Mouse (Mus musculus) adipocyte (in vitro differentiated cells): ENCODE measurements at regions not wholly inside any gene's neighbourhood (a gene's known extent, or its start where the extent isn't known, plus 50 kb on each side); places are given as distances from the start of the nearest gene placed in this dataset.

Experiments used
- DNase-seq: peaks from one replicate; pipeline ENCODE4 v3.0.0-alpha.2; 2016; ENCODE audit warnings: low spot score

DNA sequence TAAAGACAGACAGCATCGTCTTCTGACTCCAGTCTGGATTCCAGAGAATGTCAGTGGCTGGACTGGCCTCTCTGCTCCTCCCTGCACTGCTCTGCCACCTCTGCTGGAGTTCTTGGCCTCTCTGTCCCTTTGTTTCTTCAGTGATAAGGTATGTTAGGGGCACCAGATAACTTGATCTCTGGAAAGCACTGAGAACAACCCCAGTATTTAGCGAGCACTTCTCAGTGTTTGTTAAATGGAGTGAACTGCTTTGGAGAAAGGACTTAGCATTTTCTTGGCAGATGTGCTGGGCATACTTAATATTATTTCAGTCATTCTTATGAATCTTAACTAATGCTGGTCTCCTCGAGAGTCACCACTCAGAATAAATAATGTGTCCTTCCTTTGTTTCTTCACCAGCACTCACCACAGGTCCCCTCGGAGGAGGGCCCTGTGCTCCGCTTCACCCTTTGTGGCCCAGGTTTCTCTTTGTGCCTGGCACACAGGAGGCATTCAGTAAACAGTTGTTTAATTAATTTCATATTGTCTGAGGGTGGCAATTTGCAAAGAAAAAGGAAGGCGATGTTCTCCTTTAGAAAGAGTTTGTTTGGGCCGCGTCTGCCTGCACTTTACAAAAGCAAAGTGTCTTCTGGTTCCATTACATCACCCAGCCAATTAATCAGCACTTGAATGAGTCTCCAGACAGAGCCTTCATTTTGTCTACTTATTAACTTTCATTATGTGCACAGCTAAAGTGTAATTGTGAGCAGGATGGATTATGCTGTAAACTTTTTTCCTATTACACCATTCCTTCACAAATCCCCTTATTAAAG lies 307.1 kb upstream of the Adamts16 start:
- DNase-seq, result no peak

DNA sequence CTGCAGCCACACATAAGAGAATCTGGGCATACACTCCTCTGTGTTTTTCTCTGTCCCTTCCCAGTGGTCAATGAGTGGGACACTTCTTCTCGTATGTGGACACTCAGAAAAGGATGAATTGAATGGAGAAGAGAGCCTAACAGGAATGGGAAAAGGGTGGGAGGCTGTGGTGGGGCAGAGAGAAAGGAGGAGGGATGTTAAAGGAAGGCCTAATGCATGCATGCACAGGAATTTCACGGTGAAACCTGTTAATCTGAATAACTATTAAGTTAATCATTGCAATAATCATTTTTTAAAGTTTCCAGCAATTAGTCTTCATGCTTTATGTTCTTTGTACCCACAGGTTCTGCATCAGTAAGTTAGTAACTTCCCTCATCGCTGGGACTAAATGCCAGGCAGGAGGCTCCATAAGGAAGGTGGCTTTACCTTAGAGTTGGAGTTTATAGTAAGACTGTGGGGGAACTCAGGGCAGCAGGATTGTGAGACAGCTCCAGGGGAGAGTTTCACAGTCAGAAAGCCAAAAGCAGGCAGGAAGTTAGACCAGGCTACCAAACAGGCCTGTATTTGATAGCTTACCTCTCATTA lies 305.3 kb upstream of the Adamts16 start:
- no peak for DNase-seq

DNA sequence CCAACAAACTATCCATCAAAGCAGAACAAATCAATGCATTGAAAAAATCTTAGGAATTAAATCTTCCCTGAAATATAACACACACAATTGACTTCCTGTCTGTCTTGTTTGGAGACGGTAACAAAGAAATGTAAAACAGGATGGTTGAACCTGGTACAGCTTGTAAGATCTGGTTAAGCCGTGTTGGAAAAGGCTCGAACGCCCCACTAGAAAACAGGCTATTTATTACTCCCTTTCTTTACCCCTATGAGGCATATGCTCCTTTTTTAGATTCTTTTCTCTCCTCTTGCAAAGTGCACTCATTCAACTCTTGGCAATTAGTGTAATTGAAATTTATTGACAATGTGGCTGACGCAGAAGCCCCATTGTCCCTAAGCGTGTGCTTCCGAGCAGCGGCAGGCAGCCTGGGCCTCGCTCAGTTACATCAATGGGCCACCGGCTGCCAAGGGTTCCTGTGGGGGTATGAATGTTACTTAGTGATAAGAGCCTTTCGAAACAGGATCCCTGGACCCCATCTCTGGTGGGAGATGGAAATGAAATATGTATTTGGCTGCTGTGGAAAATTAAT lies 297.2 kb upstream of the Adamts16 start:
- no peak for DNase-seq

DNA sequence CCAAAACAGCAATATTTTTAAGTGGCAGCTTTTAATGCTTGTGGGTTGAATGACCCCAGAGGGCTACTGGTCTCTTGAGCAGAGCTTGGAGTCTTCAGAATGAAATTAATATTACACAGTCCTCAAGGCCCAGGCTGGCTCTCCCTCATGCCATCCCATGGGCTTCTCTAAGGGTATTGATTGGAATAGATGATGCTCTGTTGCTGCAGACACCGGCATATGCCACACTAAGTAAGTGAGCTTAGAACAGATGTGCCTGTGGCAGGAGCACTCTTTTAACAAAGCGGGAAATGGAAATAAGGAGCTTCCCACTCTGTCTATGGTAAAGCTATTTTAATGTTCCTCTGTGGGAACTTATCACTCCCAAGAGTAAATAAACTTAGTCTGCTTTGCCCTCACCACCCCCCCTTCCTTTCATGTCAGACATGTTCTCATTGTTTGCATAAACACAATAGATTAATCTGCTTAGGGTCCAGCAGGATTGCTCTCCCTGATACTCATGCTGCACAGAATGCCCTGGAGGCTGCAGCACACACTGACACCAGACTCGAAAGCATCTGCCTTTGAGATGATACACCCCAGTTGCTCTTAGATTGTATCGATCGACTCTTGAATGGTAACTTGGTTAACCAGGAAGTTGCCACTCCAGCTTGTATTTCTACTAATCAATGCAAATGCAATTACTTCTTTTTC lies 294.5 kb upstream of the Adamts16 start:
- DNase-seq, result no peak

DNA sequence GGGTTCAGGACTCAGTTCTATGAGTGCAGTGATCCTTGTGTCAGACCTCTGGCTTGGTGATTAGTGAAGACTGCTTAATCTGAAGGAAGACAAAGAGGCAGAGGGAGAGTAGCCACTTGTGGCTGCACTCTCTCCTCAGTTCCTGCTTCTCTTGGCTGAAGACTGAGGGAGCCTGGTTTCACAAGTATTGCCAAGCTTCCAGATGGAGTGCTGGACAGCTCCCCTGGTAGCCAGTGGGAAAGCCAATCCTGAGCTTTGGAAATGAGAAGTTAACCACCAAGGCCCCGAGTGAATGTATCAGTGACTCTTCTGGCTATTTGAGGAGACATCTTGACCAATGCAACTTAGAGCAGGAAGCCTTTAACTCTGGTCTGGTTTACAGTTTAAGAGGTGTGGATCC lies 279.9 kb upstream of the Adamts16 start:
- peak; percentile 41 for DNase-seq

DNA sequence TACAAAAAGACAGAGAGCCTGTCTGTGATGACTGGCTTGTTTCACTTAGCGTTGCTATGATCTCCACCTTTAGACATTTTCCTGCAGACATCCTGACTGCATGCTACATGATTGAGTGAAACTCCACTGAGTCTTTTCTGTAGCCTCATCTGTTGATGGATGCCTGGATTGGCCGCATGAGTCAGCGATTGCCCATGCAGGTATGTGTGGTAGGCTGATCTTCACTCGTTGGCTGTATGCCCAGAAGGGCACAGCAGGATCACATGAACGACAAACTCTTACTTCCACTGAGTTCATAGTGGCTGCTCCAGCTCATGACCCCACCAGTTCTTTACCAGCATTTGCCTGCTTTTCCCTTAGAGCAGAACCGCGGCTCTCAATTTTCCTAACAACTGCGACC lies 266.6 kb upstream of the Adamts16 start:
- no peak for DNase-seq

DNA sequence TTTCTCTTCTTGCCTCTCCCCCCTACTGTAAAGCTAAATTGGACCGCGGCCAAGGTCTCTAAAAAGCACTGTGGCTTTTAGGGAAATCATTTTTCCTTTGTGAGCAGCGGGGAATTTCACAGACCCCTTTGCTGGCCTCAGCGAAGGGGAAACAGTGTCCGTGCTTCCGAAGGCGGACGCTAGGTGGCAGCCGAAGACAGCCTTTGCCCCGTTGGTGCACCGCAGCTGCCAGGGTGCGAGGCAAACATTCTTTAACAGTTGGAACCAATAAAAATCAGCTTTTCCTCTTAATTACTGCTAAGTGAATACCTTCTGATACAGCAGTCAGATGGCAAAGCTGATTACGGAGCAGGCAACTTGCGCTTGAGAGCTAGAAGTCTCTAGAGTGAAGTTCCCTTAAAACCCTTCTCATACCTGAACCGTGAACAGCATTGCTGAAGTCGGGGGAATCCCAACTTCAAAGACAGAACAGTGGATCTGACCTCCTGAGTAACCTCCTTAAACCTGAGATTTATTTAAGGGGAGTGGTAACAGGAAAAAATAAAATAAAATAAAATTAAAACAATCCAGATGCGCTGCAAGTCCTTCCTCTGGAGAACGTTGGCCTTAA lies 263.7 kb upstream of the Adamts16 start:
- DNase-seq, result peak; percentile 42

DNA sequence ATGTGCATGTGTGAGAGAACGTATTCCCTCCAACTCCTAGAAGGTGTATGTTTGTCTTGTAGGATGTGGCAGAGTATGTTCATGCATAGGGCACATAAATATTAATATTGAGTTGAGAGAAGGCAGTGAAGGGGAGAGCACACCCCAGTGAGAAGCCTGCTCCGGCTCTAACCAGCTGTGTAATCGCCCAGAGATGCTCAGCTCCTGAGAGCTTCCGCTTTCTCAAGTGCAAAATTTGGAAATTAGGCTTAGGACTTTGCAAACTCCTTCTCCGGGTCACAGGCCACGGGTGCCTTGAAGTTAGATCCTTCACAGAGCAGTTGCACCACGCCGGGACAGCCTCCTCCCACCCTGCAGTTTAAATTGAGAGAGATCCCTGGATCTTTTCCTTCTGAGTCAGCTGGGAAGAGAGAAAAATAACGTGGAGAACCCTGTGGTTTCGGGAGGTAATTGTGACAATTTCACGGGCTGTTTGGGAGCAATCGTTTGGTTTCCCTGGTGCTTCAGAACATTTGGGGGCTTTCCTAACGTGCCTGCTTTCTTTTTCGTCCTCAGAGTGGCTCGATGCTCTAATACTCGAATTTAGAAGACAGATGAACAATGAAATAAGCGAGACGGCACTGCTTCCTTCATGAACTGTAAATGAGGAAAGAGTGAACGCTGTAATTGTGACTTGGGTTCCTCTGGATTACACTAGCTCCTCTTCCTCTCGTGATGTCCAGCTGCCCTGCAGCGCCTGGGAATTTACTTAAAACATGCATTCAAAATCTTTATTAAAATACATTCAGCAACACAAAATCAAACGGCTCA lies 263.0 kb upstream of the Adamts16 start:
- peak; percentile 2 for DNase-seq

DNA sequence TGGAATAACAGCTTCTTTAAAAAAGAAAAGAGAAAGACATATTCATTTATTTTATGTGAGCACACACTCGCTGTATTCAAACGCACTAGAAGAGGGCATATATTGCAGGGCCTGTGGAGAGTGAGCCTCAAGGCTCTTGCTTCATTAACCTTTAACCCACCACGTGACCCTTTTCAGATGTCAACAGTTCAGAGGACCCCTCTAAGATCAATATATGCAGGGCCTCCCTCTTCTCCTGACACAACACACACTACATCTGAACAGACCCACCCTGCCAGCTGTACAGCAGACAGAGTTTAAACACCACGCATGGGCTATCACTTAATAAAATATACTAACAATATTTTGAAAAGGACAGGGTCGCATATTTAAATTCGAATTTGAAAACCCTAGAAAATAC lies 242.7 kb upstream of the Adamts16 start:
- DNase-seq, result no peak

DNA sequence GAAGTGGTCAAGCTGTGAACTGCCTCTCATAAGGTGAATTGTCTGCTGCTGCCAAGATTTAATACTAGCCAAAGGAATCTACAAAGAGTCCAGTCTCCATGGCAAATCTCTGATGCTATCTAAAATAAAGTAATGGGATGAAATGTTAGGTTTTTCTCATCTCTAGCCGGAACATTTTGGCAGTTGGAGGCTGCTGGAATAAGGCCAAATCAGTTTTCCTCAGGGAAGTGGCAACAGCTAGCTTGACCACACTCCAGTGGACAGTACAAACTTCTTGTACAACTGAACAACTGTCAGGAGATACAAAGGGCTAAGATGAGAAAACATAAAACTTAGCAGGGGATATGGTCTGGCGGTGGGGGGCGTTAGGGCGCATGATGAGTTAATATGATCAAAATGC lies 234.3 kb upstream of the Adamts16 start:
- peak; percentile 2 for DNase-seq

DNA sequence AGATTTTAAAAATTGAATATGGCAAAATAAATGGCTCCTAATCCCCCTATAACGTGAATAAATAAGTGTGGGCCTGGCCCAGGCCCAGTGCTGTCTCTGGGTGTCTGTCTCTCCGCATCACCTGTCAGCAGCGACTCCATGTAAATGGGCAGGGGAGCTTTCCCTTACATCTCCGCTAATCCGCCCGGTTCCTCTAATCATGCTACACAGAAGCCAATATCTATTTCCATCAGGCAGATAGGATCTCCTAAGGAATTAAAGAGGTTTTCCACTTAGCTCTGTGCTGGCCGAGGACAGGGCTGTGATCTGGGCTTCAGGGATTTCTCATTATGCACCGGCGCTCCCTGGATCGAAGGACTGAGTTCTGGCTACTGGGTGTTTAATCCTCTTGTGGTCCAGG lies 232.4 kb upstream of the Adamts16 start:
- DNase-seq, result no peak

DNA sequence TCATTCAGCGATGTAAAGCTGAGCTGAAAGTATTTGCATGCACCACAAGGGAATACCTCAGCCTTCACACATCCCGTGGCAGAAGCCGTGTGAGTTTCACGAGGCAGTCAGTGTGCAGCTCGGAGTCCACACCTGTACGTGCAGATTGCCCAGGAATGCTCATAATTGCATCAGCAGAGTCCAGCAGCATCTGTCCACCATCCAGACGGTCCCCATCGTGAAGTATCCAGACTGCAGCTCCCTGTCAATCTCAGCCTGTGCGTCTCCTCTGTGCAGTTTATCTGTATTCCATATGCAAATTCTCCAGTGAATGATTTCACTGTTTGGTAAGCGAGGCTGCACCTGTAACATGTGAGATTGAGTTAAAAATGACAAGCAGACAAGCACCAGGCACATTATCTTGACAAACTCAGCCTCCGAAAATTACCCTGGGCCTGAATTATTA lies 227.2 kb upstream of the Adamts16 start:
- DNase-seq, result no peak

DNA sequence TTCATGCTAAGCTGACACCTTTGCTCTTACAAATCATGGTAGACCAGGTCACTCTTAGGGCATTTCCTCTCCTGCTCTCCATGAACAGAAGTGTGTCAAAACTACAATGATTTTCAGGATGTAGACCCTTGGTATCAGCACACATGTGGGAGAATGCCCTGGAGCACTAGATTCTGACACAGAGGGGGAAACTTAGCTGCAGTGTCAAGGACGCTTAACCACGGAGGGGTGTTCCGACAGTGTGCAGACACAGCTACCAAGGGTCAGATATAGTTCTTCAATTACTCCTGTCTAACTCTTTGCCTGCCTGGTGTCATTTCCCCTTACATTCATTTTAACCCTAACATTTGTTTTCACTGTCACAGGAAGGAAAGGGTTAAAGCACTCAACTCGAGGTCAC lies 226.4 kb upstream of the Adamts16 start:
- DNase-seq, result no peak

DNA sequence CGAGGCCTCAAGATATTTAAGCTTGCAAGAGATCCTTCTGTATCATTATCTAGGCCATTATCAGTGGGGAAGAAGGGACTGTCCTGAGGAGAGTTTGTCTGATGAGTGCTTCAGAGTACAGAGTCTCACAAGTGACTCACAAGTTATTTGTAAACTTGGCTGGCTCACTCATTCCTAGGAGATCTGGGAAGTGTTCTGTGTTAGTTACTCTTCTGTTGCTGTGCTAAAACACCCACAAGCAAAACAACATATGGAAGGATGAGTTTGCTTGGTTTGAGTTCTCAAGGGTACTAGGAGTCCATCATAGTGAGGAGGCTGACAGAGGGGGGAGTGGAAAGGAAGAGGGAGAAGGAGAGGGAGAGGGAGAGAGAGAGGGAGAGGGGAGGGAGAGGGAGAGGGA lies 224.0 kb upstream of the Adamts16 start:
- DNase-seq, result no peak

DNA sequence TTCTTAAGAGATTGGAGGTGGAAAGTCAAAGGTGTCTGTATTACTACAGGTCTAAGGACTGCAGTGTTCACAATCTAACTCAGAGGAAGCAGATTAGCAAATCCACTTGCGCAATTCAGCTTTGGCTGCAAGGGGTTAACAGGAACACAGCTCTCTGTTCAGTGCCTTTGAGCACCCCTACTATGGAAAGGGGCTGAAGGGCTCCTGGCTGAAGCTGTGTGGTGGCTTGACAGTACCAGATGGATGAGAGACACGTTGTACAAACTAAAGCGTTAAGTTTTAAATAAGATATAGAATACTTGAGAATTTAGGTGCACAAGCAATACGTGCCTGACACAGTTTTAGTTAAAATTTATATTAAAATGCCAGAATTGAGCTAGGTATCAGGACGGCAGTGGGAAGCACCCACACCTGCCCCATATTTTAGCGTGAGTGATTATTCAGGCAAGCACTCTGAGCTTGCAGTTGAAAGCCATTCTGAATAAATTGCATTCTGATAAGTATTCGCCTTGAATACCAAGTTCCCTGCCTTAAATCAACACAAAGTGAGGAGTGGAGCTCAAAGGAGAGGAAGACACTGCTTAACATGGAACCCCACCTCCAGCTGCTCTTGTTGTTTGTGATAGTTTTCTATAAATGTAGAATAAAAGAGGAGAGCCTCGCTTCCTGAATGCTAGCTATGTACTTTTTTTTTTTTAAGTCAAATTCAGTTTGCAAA lies 223.1 kb upstream of the Adamts16 start:
- DNase-seq, result no peak

DNA sequence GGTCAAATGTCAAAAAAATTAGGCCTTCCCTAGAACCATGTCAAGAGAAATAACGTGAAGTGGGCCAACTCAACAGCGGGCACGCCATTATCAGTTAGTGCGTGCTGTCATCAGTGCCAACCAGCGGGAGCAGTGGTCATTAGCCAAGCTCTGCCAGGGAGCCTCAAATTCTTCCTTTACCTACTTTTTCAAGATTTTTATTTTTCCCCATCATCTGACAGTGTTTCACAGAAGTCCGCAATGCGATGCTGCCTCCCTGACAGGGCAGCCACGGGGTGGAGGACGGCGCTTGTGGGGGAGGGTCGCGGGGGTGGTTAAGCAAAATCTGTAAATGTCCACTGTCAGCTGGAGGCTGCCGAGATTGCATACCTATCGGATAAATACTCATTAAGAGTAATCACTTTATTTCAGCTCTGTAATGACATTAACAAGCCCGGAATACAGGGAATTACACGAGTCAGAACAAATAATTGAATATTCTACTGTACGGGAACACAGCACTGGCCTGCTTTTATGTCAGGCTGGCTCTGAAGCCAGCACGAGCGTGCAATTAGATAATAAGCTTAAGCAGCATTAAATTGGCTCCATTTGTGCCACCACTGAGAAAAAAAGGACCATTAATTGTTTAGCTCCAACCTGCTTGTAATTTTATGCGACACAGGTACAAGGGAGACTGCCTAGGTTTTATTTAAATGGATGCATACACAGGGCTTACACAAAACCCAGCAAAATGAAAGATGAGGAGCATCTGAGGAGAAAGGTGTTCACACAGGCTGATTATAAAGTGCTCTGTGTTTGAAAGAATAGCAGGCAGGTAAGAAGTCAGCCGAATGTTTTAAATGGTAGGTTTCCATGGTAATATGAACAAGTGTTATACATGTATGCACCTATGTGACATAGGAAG lies 212.0 kb upstream of the Adamts16 start:
- DNase-seq, result no peak

DNA sequence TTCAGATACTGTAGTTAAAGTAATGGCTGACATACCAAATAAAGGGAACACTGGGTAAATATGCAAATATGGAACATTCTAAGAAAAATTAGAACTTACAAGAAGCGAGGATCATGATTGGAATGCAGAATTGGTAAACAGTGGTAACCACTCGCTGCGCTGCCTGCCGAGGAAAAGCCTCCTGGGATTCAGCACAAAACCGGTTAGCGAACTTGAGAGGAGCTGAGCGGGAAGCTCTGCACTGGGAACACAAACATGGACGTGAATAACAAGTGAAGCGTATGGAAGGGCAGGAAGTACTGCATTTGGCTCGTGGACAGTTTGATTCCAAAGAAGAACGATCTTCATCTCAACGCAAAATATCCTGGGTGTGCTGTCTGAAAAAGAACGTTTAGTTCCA lies 209.0 kb upstream of the Adamts16 start:
- no peak for DNase-seq

DNA sequence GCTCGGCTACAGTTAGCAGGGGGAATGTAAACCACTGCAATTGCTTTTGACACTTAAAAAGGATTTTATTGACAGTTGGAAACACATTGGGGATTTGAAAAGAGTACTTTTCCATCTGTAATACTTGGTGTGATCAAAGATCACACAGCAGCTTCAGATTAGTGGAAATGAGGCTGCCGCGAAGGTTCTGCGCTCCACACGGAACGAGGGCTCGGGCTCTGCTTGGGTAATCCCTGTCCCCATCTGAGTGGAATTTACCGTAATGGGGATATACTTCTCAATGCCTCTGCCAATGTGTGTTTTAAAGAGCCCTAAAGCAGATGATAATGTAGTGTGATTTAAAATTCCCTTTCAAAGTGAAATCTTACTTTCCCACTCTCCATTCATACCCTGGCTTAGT lies 194.4 kb upstream of the Adamts16 start:
- no peak for DNase-seq

DNA sequence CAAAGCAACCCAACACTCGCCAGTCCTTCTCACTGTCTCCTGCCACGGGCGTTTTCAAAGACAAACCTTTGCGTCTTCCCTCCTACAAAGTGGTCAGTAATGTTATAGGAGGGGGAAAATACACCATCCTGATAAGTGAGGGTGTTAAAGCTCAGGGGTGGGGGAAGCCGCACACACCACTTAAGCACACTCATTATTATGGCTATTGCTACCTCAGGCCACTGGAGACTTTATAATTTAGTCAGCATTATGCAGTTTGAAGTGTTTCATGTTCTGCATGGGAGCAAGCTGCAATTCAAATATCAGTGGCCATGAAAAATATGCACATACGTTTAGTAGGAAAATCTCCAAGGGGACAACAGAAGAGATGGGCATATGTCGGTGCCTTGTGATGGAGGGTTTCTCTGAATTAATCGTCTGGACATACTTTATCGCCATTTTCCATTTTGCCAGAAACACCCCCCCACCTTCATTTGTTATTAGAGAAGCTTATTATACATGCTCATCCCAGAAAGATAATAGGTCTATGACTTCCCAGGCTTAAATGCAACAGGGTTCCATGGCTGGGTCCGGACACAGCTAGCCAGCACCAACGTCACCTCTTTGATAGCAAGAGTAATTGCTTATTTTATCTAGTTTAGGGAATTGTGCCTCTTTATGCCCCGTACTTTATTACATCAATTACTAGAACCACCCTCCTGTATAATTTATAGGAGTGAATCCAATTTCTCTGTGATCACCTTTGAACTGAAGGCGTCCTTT lies 193.5 kb upstream of the Adamts16 start:
- DNase-seq, result no peak
